In genomic region chr1:135670397-135671130, GRCm38 (mm10) we compare ENCODE assay signal across 9 mouse cellular contexts. TPM values are rescaled to one million over a fixed set of nuclear protein-coding genes. Genes with fewer than 3 reads are reported as not detected.
DNase-seq lines count a peak whose midpoint lies in the region; ATAC-seq lines count a peak whose summit lies in the region.
"Had no signal": no experiment of that assay in that cellular context is flagged by ENCODE, and none has a peak within 500 bp of the region (broad histone marks: within the 10 kb centered on the region; RNA-seq: fewer than 3 reads in every experiment).

No protein-coding gene starts in this region.

- H3K27ac ChIP-seq in heart, embryonic 14.5 days (replicated peaks in 1 of 2; ENCODE audit: control insufficient read depth in 1 of 2, insufficient read depth in 1 of 2, low read depth in 2 of 2, low read length in 2 of 2): peak overlapping the region in 1 of 2 experiments; percentile 49; a peak in 2 of 4 replicates
- no peak overlapping the region for H3K27ac ChIP-seq in liver, embryonic 12.5 days
- H3K27ac ChIP-seq in stomach, embryonic 16.5 days (ENCODE audit: low read length): no peak overlapping the region

- WGBS in heart, embryonic 14.5 days: 7% methylated on average over 13 of the region's 13 CpGs
- WGBS in liver, embryonic 12.5 days (ENCODE audit: insufficient replicate concordance): 11% methylated on average over 13 of the region's 13 CpGs
- WGBS in stomach, embryonic 16.5 days: 9% methylated on average over 13 of the region's 13 CpGs

- H3K4me2 ChIP-seq in heart, embryonic 14.5 days (ENCODE audit: low read length): peak overlapping the region; percentile 56
- no peak overlapping the region for H3K4me2 ChIP-seq in liver, embryonic 12.5 days
- peak overlapping the region; percentile 46 for H3K4me2 ChIP-seq in stomach, embryonic 16.5 days (ENCODE audit: low read depth, low read length)

- no peaks in the 10 kb centered on the region for H3K27me3 ChIP-seq in heart, embryonic 14.5 days (ENCODE audit: control insufficient read depth, insufficient read depth, low read length)
- no peaks in the 10 kb centered on the region for H3K27me3 ChIP-seq in liver, embryonic 12.5 days (replicated peaks)
- no peaks in the 10 kb centered on the region for H3K27me3 ChIP-seq in stomach, embryonic 16.5 days (ENCODE audit: control insufficient read depth, insufficient read depth, low read length)

- H3K4me1 ChIP-seq in heart, embryonic 14.5 days (ENCODE audit: control insufficient read depth in 2 of 2, insufficient read depth in 2 of 2, low read length in 2 of 2): peaks cover 38 to 61% of the 10 kb centered on the region in 2 experiments
- H3K4me1 ChIP-seq in liver, embryonic 12.5 days: peaks cover 31% of the 10 kb centered on the region
- H3K4me1 ChIP-seq in stomach, embryonic 16.5 days (ENCODE audit: control insufficient read depth, insufficient read depth, low read length): peaks cover 15% of the 10 kb centered on the region

- ATAC-seq in heart, embryonic 14.5 days (ENCODE audit: insufficient number of reproducible peaks, insufficient read depth, low FRiP score, low read depth): peak; percentile 44; the same call in 1 of the 2 replicates
- peak; percentile 45; the same call in 1 of the 2 replicates for ATAC-seq in liver, embryonic 12.5 days
- peak; percentile 81; the same call in 1 of the 2 replicates for ATAC-seq in stomach, embryonic 16.5 days (ENCODE audit: insufficient read depth, low FRiP score)

- DNase-seq in CD4-positive, CD25-positive, alpha-beta regulatory T cell, adult 2 months (ENCODE audit: low read depth, low spot score): peak; percentile 88
- peak; percentile 70 for DNase-seq in brain, embryonic 18.5 days (ENCODE audit: low read depth, low spot score)
- DNase-seq in fibroblast of lung, adult 2 months (ENCODE audit: low read depth): peak; percentile 83
- DNase-seq in kidney, postnatal 10 days: peak; percentile 90
- peak; percentile 67 to 70 for DNase-seq in natural killer cell, adult 2 months (ENCODE audit: low spot score in 2 of 2)

- H3K9ac ChIP-seq in heart, embryonic 14.5 days (ENCODE audit: low read length): peak overlapping the region; percentile 23; the same call in 1 of the 2 replicates
- no peak overlapping the region for H3K9ac ChIP-seq in liver, embryonic 12.5 days
- H3K9ac ChIP-seq in stomach, embryonic 16.5 days (ENCODE audit: low read length): 0 out of 2 replicates have a peak overlapping the region, but pooled peaks have one; percentile 42

- no peaks in the 10 kb centered on the region for H3K36me3 ChIP-seq in heart, embryonic 14.5 days (ENCODE audit: control insufficient read depth, insufficient read depth, low read length)
- H3K36me3 ChIP-seq in liver, embryonic 12.5 days: no peaks in the 10 kb centered on the region
- no peaks in the 10 kb centered on the region for H3K36me3 ChIP-seq in stomach, embryonic 16.5 days (ENCODE audit: control insufficient read depth, insufficient read depth, low read length)

- H3K4me3 ChIP-seq in heart, embryonic 14.5 days (ENCODE audit: control insufficient read depth in 1 of 2, insufficient read depth in 1 of 2, low read depth in 1 of 2, low read length in 2 of 2): no peak overlapping the region
- no peak overlapping the region for H3K4me3 ChIP-seq in liver, embryonic 12.5 days
- no peak overlapping the region for H3K4me3 ChIP-seq in stomach, embryonic 16.5 days (replicated peaks; ENCODE audit: low read length)
- H3K4me3 ChIP-seq: erythroblast, embryonic 14.5 days had no signal

- H3K9me3 ChIP-seq in heart, embryonic 14.5 days (ENCODE audit: control insufficient read depth, low read length): no peaks in the 10 kb centered on the region
- H3K9me3 ChIP-seq in liver, embryonic 12.5 days (replicated peaks): no peaks in the 10 kb centered on the region
- H3K9me3 ChIP-seq in stomach, embryonic 16.5 days (replicated peaks; ENCODE audit: control insufficient read depth, low read length): no peaks in the 10 kb centered on the region

RNA-seq across cellular contexts. Expression of gene Csrp1, which starts 49.3 kb away (rescaled TPM):
- 133 and 220 TPM in 2 replicates for polyA plus RNA-seq in heart, embryonic 14.5 days (2014; fragmentation: Nextera tagmentation; extraction: Ambion mirVana)
- polyA plus RNA-seq in liver, embryonic 12.5 days (2016; fragmentation: Nextera tagmentation; extraction: Ambion mirVana): 56.2 and 60.7 TPM in 2 replicates
- polyA plus RNA-seq in stomach, embryonic 16.5 days (2015; fragmentation: Nextera tagmentation; extraction: Ambion mirVana): 229 and 245 TPM in 2 replicates
